Mouse (Mus musculus) MEL (cell line): Measurements from ENCODE around the gene Nvl. TPM values are rescaled to one million over a fixed set of nuclear protein-coding genes. Genes with fewer than 3 reads are reported as not detected.

Experiments used
- DNase-seq: peaks from one replicate; pipeline ENCODE4 v3.0.0; 2011; ENCODE audit warnings: low read depth, low spot score
- H3K27ac ChIP-seq: 2 replicates; pipeline ENCODE4 v1.5.1; 2012; ENCODE audit warnings: low read depth, mild to moderate bottlenecking, control low read depth, low read length, moderate library complexity; ENCODE audit not compliant: control insufficient read depth
- H3K27me3 ChIP-seq, 2 experiments: fragments of 150-350 bp in 1 of 2; sonication (generic) in 1 of 2; 2 replicates each; pipeline ENCODE4 v1.6.1; 2012; ENCODE audit warnings: low read length in 2 of 2, mild to moderate bottlenecking in 2 of 2, improper control_type of control experiment in 1 of 2, moderate library complexity in 1 of 2; ENCODE audit not compliant: insufficient read depth in 2 of 2, control insufficient read depth in 1 of 2
- H3K36me3 ChIP-seq, 2 experiments: 2 replicates each; pipeline ENCODE4 v1.6.1; 2012 to 2014; ENCODE audit warnings: low read length in 2 of 2, improper control_type of control experiment in 1 of 2, inconsistent platforms in 1 of 2, mild to moderate bottlenecking in 1 of 2; ENCODE audit not compliant: insufficient read depth in 2 of 2, control insufficient read depth in 1 of 2
- H3K4me1 ChIP-seq, 2 experiments: fragments of 150-350 bp in 1 of 2; sonication (generic) in 1 of 2; 2 replicates each; pipeline ENCODE4 v1.6.1; 2012; ENCODE audit warnings: low read length in 2 of 2, improper control_type of control experiment in 1 of 2, mild to moderate bottlenecking in 1 of 2; ENCODE audit not compliant: insufficient read depth in 2 of 2, control insufficient read depth in 1 of 2
- H3K4me3 ChIP-seq, 2 experiments: fragments of 150-350 bp in 1 of 2; sonication (generic) in 1 of 2; 2 replicates each; pipeline ENCODE4 v1.5.1; 2012; ENCODE audit warnings: low read depth in 2 of 2, low read length in 2 of 2, mild to moderate bottlenecking in 2 of 2, moderate library complexity in 2 of 2, control low read depth in 1 of 2, improper control_type of control experiment in 1 of 2; ENCODE audit not compliant: control insufficient read depth in 1 of 2, insufficient read depth in 1 of 2
- H3K79me2 ChIP-seq: 2 replicates; pipeline ENCODE4 v1.6.1; 2012; ENCODE audit warnings: mild to moderate bottlenecking, low read length, moderate library complexity; ENCODE audit not compliant: control insufficient read depth, poor library complexity, insufficient read depth
- H3K9ac ChIP-seq: 2 replicates; pipeline ENCODE4 v1.6.1; 2012; ENCODE audit warnings: low read depth, mild to moderate bottlenecking, control low read depth, low read length, moderate library complexity; ENCODE audit not compliant: control insufficient read depth, poor library complexity, severe bottlenecking
- H3K9me3 ChIP-seq: fragments of 150-350 bp; sonication (generic); replicated peaks from 2 replicates; pipeline ENCODE4 v1.6.1; 2012; ENCODE audit warnings: mild to moderate bottlenecking, low read length, improper control_type of control experiment, moderate library complexity; ENCODE audit not compliant: insufficient read depth
- BHLHE40 ChIP-seq: IDR thresholded peaks from 2 replicates; pipeline ENCODE4 v1.6.1; 2012; ENCODE audit warnings: low read depth, mild to moderate bottlenecking, inconsistent platforms, low read length, improper control_type of control experiment, borderline replicate concordance
- CHD1 ChIP-seq: IDR thresholded peaks from 2 replicates; pipeline ENCODE4 v1.6.1; 2012; ENCODE audit warnings: low read depth, mild to moderate bottlenecking, inconsistent platforms, low read length, improper control_type of control experiment
- CHD2 ChIP-seq: IDR thresholded peaks from 2 replicates; pipeline ENCODE4 v1.6.1; 2011; ENCODE audit warnings: low read length, improper control_type of control experiment
- CTCF ChIP-seq, 3 experiments: IDR thresholded peaks in 2 of 3; conservative IDR thresholded peaks in 1 of 3; 2 replicates each; pipeline ENCODE4 v1.5.1; 2011 to 2012; ENCODE audit warnings: low read length in 3 of 3, low read depth in 2 of 3, mild to moderate bottlenecking in 2 of 3, improper control_type of control experiment in 1 of 3, inconsistent platforms in 1 of 3, mixed read lengths in 1 of 3, moderate library complexity in 1 of 3; ENCODE audit not compliant: control insufficient read depth in 1 of 3, insufficient read depth in 1 of 3, poor library complexity in 1 of 3, severe bottlenecking in 1 of 3
- E2F4 ChIP-seq: IDR thresholded peaks from 2 replicates; pipeline ENCODE4 v1.6.1; 2011; ENCODE audit warnings: low read depth, low read length, improper control_type of control experiment, borderline replicate concordance
- ELF1 ChIP-seq: IDR thresholded peaks from 2 replicates; pipeline ENCODE4 v1.6.1; 2014; ENCODE audit warnings: low read depth, mild to moderate bottlenecking, inconsistent platforms, low read length, improper control_type of control experiment, moderate library complexity
- EP300 ChIP-seq, 2 experiments: IDR thresholded peaks; 2 replicates each; pipeline ENCODE4 v1.6.1; 2011; ENCODE audit warnings: improper control_type of control experiment in 2 of 2, low read length in 2 of 2, low read depth in 1 of 2, mild to moderate bottlenecking in 1 of 2
- ETS1 ChIP-seq: IDR thresholded peaks from 2 replicates; pipeline ENCODE4 v1.6.1; 2012; ENCODE audit warnings: low read depth, mild to moderate bottlenecking, inconsistent platforms, low read length, improper control_type of control experiment, moderate library complexity
- GABPA ChIP-seq: IDR thresholded peaks from 2 replicates; pipeline ENCODE4 v1.6.1; 2012; ENCODE audit warnings: low read depth, mild to moderate bottlenecking, inconsistent platforms, low read length, improper control_type of control experiment, moderate library complexity
- GATA1 ChIP-seq: IDR thresholded peaks from 2 replicates; pipeline ENCODE4 v1.6.1; 2011; ENCODE audit warnings: low read depth, low read length, improper control_type of control experiment
- HCFC1 ChIP-seq: IDR thresholded peaks from 2 replicates; pipeline ENCODE4 v1.6.1; 2012; ENCODE audit warnings: low read depth, mild to moderate bottlenecking, inconsistent platforms, low read length, improper control_type of control experiment, moderate library complexity
- JUND ChIP-seq: IDR thresholded peaks from 2 replicates; pipeline ENCODE4 v1.6.1; 2011; ENCODE audit warnings: low read depth, mild to moderate bottlenecking, improper control_type of control experiment, low read length
- KAT2A ChIP-seq: conservative IDR thresholded peaks from 2 replicates; pipeline ENCODE4 v1.6.1; 2012; ENCODE audit warnings: low read depth, low read length, improper control_type of control experiment, inconsistent platforms
- MAFK ChIP-seq: IDR thresholded peaks from 2 replicates; pipeline ENCODE4 v1.6.1; 2011; ENCODE audit warnings: low read depth, mild to moderate bottlenecking, low read length, improper control_type of control experiment, borderline replicate concordance
- MAX ChIP-seq: IDR thresholded peaks from 2 replicates; pipeline ENCODE4 v1.6.1; 2011; ENCODE audit warnings: low read length, improper control_type of control experiment
- MAZ ChIP-seq: IDR thresholded peaks from 2 replicates; pipeline ENCODE4 v1.6.1; 2012; ENCODE audit warnings: low read depth, mild to moderate bottlenecking, inconsistent platforms, low read length, improper control_type of control experiment
- MEF2A ChIP-seq: IDR thresholded peaks from 2 replicates; pipeline ENCODE4 v1.6.1; 2014; ENCODE audit warnings: low read depth, mild to moderate bottlenecking, inconsistent platforms, low read length, improper control_type of control experiment; ENCODE audit not compliant: poor library complexity, insufficient replicate concordance, severe bottlenecking; ENCODE audit errors: extremely low read depth
- MXI1 ChIP-seq: IDR thresholded peaks from 2 replicates; pipeline ENCODE4 v1.6.1; 2011; ENCODE audit warnings: mild to moderate bottlenecking, low read depth, low read length, improper control_type of control experiment
- MYB ChIP-seq: IDR thresholded peaks from 2 replicates; pipeline ENCODE4 v1.6.1; 2011; ENCODE audit warnings: mild to moderate bottlenecking, low read depth, low read length, improper control_type of control experiment
- MYC ChIP-seq: IDR thresholded peaks from 2 replicates; pipeline ENCODE4 v1.6.1; 2011; ENCODE audit warnings: low read depth, mild to moderate bottlenecking, low read length, improper control_type of control experiment, moderate library complexity
- NELFE ChIP-seq: IDR thresholded peaks from 2 replicates; pipeline ENCODE4 v1.6.1; 2011; ENCODE audit warnings: low read depth, low read length, improper control_type of control experiment
- NRF1 ChIP-seq: IDR thresholded peaks from 2 replicates; pipeline ENCODE4 v1.6.1; 2014; ENCODE audit warnings: low read depth, mild to moderate bottlenecking, inconsistent platforms, low read length, improper control_type of control experiment, moderate library complexity; ENCODE audit not compliant: poor library complexity, insufficient read depth, severe bottlenecking
- POLR2A ChIP-seq, 2 experiments: IDR thresholded peaks; 2 replicates each; pipeline ENCODE4 v1.6.1; 2011 to 2012; ENCODE audit warnings: low read length in 2 of 2, mild to moderate bottlenecking in 2 of 2, control low read depth in 1 of 2, improper control_type of control experiment in 1 of 2, low read depth in 1 of 2, moderate library complexity in 1 of 2; ENCODE audit not compliant: control insufficient read depth in 1 of 2, insufficient read depth in 1 of 2, poor library complexity in 1 of 2
- POLR2AphosphoS2 ChIP-seq: IDR thresholded peaks from 2 replicates; pipeline ENCODE4 v1.6.1; 2011; ENCODE audit warnings: low read length, improper control_type of control experiment
- POLR2AphosphoS5 ChIP-seq: IDR thresholded peaks from 2 replicates; pipeline ENCODE4 v1.6.1; 2012; ENCODE audit warnings: low read depth, borderline replicate concordance, mild to moderate bottlenecking, inconsistent platforms, low read length, moderate library complexity, mixed read lengths
- RAD21 ChIP-seq: IDR thresholded peaks from 2 replicates; pipeline ENCODE4 v1.6.1; 2011; ENCODE audit warnings: mild to moderate bottlenecking, low read depth, low read length, improper control_type of control experiment
- RCOR1 ChIP-seq: IDR thresholded peaks from 2 replicates; pipeline ENCODE4 v1.6.1; 2012; ENCODE audit warnings: low read depth, mild to moderate bottlenecking, inconsistent platforms, low read length, improper control_type of control experiment
- SIN3A ChIP-seq: IDR thresholded peaks from 2 replicates; pipeline ENCODE4 v1.6.1; 2012; ENCODE audit warnings: low read length, improper control_type of control experiment, inconsistent platforms
- SMC3 ChIP-seq: IDR thresholded peaks from 2 replicates; pipeline ENCODE4 v1.6.1; 2011; ENCODE audit warnings: low read depth, low read length, improper control_type of control experiment
- TAL1 ChIP-seq: IDR thresholded peaks from 2 replicates; pipeline ENCODE4 v1.6.1; 2012; ENCODE audit warnings: mild to moderate bottlenecking, inconsistent platforms, low read length, moderate library complexity, mixed read lengths
- TBP ChIP-seq: IDR thresholded peaks from 2 replicates; pipeline ENCODE4 v1.8.0; 2011; ENCODE audit warnings: low read depth, low read length, improper control_type of control experiment
- USF1 ChIP-seq: IDR thresholded peaks from 2 replicates; pipeline ENCODE4 v1.6.1; 2014; ENCODE audit warnings: low read depth, mild to moderate bottlenecking, inconsistent platforms, low read length, improper control_type of control experiment, moderate library complexity
- USF2 ChIP-seq, 2 experiments: IDR thresholded peaks; 2 replicates each; pipeline ENCODE4 v1.6.1; 2011 to 2012; ENCODE audit warnings: improper control_type of control experiment in 2 of 2, low read length in 2 of 2, borderline replicate concordance in 1 of 2, inconsistent platforms in 1 of 2, low read depth in 1 of 2, mild to moderate bottlenecking in 1 of 2; ENCODE audit not compliant: insufficient read depth in 1 of 2
- ZC3H11A ChIP-seq: IDR thresholded peaks from 2 replicates; pipeline ENCODE4 v1.6.1; 2012; ENCODE audit warnings: low read depth, mild to moderate bottlenecking, inconsistent platforms, low read length, improper control_type of control experiment
- ZKSCAN1 ChIP-seq: IDR thresholded peaks from 2 replicates; pipeline ENCODE4 v1.6.1; 2012; ENCODE audit warnings: low read depth, mild to moderate bottlenecking, inconsistent platforms, low read length, improper control_type of control experiment, moderate library complexity
- ZMIZ1 ChIP-seq: IDR thresholded peaks from 2 replicates; pipeline ENCODE4 v1.6.1; 2012; ENCODE audit warnings: low read depth, mild to moderate bottlenecking, inconsistent platforms, low read length, improper control_type of control experiment, moderate library complexity
- ZNF384 ChIP-seq: IDR thresholded peaks from 2 replicates; pipeline ENCODE4 v1.6.1; 2012; ENCODE audit warnings: low read depth, mild to moderate bottlenecking, inconsistent platforms, low read length, improper control_type of control experiment
- polyA plus RNA-seq, 2 experiments: library from polyadenylated mRNA; stranded (reverse) in 1 of 2; unstranded in 1 of 2; fragments of >175 nt in 1 of 2; fragments of >200 nt in 1 of 2; gene quantifications; 2 replicates each; pipeline versions ENCODE4 v1.2.1 to v1.2.4; 2012; ENCODE audit warnings: low replicate concordance in 2 of 2, low read depth in 1 of 2; ENCODE audit not compliant: insufficient read length in 2 of 2, insufficient read depth in 1 of 2, missing spikeins in 1 of 2
- total RNA-seq: library from RNA; depleted of rRNA; stranded (reverse); fragments of 300-350 nt; gene quantifications from 2 replicates; pipeline ENCODE4 v1.2.3, GENCODE M21; 2012

Nvl gene
- total and polyA plus RNA-seq, 3 experiments: 21.0 to 29.8 TPM; not detected in 1

DNA sequence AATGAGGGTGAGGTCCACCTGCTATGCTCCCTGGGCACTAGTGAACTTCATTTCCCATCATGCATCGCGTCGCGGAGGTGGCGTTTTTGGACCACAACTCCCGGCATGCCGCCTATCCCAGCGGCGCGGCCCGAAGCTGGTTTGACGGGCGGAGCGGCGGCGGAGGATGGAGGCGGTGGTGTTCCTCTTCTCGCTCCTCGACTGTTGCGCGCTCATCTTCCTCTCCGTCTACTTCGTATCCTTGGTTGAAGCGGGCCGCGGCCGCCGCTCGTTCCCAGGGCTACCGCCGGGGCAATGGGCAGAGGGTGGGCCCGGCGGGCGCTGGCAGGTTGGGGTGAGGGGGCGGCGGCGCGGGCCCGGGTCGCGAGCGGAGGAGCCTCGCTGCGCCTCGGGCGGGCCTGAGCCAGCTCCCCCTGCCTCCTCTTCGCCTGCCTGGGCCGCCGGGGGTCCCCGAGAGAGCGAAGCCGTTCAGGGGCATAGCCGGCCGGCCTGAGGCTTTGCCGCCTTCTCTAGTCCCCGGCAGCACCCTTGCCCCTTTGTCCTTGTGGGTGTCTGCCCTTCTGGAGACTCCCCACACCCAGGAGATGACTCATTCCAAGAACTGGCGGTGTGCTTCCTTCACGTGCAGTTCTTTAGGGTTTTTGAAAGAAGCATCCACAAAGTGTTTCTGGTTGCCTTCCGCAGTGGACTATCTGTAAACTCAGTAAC lies 7.0 kb upstream of the Nvl start:
- Histone ChIP-seq H3K4me1 (peaks cover 15 to 29% of the 10 kb centered on the region in 2 experiments), H3K9me3 (no peaks in the 10 kb centered on the region), H3K9ac (peak overlapping the region; percentile 95), H3K27me3 (no peaks in the 10 kb centered on the region), H3K4me3 (peak overlapping the region; percentile 61 to 85), H3K27ac (peak overlapping the region; percentile 46), H3K79me2 (peaks cover 23% of the 10 kb centered on the region), H3K36me3 (peaks cover 2 to 55% of the 10 kb centered on the region in 2 experiments)
- peak; percentile 93 for DNase-seq
- TF ChIP-seq MAX (peak; percentile 64), MEF2A (no peak), JUND (0 out of 2 replicates have a peak, but pooled peaks have one; percentile 46), CHD2 (no peak), POLR2AphosphoS2 (peak; percentile 82), NELFE (peak; percentile 79), BHLHE40 (peak; percentile 85), ELF1 (peak; percentile 53; the same call in 1 of the 2 replicates), RCOR1 (no peak), SMC3 (no peak), MAFK (no peak), EP300 (IDR thresholded peaks at IDR 0.05; ENCODE audit: low read depth in 1 of 2, low read length in 2 of 2) (no peak), MAZ (no peak), TBP (peak; percentile 69), USF1 (no peak), POLR2AphosphoS5 (no peak), ZNF384 (no peak), ZMIZ1 (no peak), MYC (peak; percentile 86), CTCF (IDR thresholded peaks at IDR 0.05 in 2 of 3, conservative IDR thresholded peaks at IDR 0.05 in 1 of 3; ENCODE audit: control insufficient read depth in 1 of 3, insufficient read depth in 1 of 3, low read depth in 2 of 3, low read length in 3 of 3, poor library complexity in 1 of 3, severe bottlenecking in 1 of 3) (no peak), HCFC1 (peak; percentile 99), GABPA (no peak), ZC3H11A (no peak), GATA1 (no peak), ETS1 (0 out of 2 replicates have a peak, but pooled peaks have one; percentile 16), SIN3A (peak; percentile 72), E2F4 (no peak), POLR2A (IDR thresholded peaks at IDR 0.05; ENCODE audit: control insufficient read depth in 1 of 2, insufficient read depth in 1 of 2, low read depth in 1 of 2, low read length in 2 of 2, poor library complexity in 1 of 2) (peak; percentile 79 to 85), TAL1 (no peak), ZKSCAN1 (no peak), MXI1 (peak; percentile 88), NRF1 (peak; percentile 42; the same call in 1 of the 2 replicates), USF2 (IDR thresholded peaks at IDR 0.05; ENCODE audit: borderline replicate concordance in 1 of 2, insufficient read depth in 1 of 2, low read depth in 1 of 2, low read length in 2 of 2) (no peak), MYB (no peak), RAD21 (no peak), CHD1 (no peak), KAT2A (peak; percentile 85)
